ENCODE assay signal across 12 mouse cellular contexts in the genomic region with DNA sequence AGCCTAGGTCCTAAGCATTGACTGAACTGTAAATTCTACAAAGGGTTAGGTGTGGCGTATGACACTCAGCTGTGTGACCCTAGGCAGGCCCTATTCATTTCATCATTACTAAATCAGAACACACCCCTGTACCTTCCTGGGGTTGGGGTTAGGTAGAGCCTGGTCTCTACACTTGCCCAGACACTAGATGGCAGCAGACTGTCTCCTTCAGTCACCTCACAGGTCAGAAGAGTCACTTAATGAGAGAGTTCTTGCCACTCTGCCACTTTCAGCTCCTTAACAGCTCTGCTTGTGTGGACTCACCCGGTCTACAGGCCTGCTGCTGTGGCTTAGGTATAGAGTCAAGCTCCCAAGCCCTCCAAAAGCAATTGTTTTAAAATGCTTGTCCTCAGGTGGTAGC. TPM values are rescaled to one million over a fixed set of nuclear protein-coding genes. Genes with fewer than 3 reads are reported as not detected.
DNase-seq lines count a peak whose midpoint lies in the region; ATAC-seq and TF ChIP-seq lines count a peak whose summit lies in the region.
"Had no signal": no experiment of that assay in that cellular context is flagged by ENCODE, and none has a peak within 500 bp of the region (broad histone marks: within the 10 kb centered on the region; RNA-seq: fewer than 3 reads in every experiment).

No protein-coding gene starts in this region.

- H3K27ac ChIP-seq in liver, postnatal 0 days (ENCODE audit: low read depth): no peak overlapping the region
- no peak overlapping the region for H3K27ac ChIP-seq in intestine, embryonic 16.5 days (ENCODE audit: low read length)
- H3K27ac ChIP-seq in midbrain, embryonic 16.5 days (ENCODE audit: low read length): no peak overlapping the region
- H3K27ac ChIP-seq: heart, embryonic 13.5 days had no signal

- peak; percentile 71 for TF ChIP-seq CTCF in liver, postnatal 0 days (IDR thresholded peaks at IDR 0.05; ENCODE audit: low read depth)

- DNase-seq in cerebellum, adult 9-10 months: peak; percentile 42
- no peak for DNase-seq in cerebellum, postnatal 14 days
- DNase-seq in liver, postnatal 0 days: no peak
- DNase-seq in liver: no peak
- peak; percentile 62 for DNase-seq in thymus, postnatal 25 days
- no peak for DNase-seq in left cerebral cortex, adult 11 months (ENCODE audit: low spot score)
- DNase-seq: embryo, embryonic 11 days had no signal

- H3K4me1 ChIP-seq in liver, postnatal 0 days (ENCODE audit: insufficient read depth): no peaks in the 10 kb centered on the region
- H3K4me1 ChIP-seq in intestine, embryonic 16.5 days (ENCODE audit: control insufficient read depth, insufficient read depth, low read length): no peaks in the 10 kb centered on the region
- H3K4me1 ChIP-seq in midbrain, embryonic 16.5 days (ENCODE audit: control insufficient read depth, insufficient read depth, low read length): peaks cover 8% of the 10 kb centered on the region; the same call in 1 of the 2 replicates

- peaks cover 7% of the 10 kb centered on the region for H3K36me3 ChIP-seq in liver, postnatal 0 days (replicated peaks; ENCODE audit: insufficient read depth, low read length)
- H3K36me3 ChIP-seq in intestine, embryonic 16.5 days (ENCODE audit: control insufficient read depth, insufficient read depth, low read length): 0 out of 2 replicates have a peak, but pooled peaks cover 1% of the 10 kb centered on the region
- H3K36me3 ChIP-seq in midbrain, embryonic 16.5 days (ENCODE audit: control insufficient read depth, insufficient read depth, low read length): no peaks in the 10 kb centered on the region
- H3K36me3 ChIP-seq: G1E had no signal

- 0 out of 2 replicates have a peak, but pooled peaks have one; percentile 31 for ATAC-seq in liver, postnatal 0 days
- peak; percentile 46; the same call in 1 of the 2 replicates for ATAC-seq in intestine, embryonic 16.5 days
- no peak for ATAC-seq in midbrain, embryonic 16.5 days

- no peak for TF ChIP-seq EP300 in liver, postnatal 0 days (IDR thresholded peaks at IDR 0.05; ENCODE audit: low read depth)

- H3K9me3 ChIP-seq in liver, postnatal 0 days (ENCODE audit: low read length): no peaks in the 10 kb centered on the region
- H3K9me3 ChIP-seq in intestine, embryonic 16.5 days (ENCODE audit: control insufficient read depth, low read length): no peaks in the 10 kb centered on the region
- no peaks in the 10 kb centered on the region for H3K9me3 ChIP-seq in midbrain, embryonic 16.5 days (replicated peaks; ENCODE audit: control insufficient read depth, low read length, poor library complexity, severe bottlenecking)
- H3K9me3 ChIP-seq: heart, embryonic 13.5 days had no signal

- H3K27me3 ChIP-seq in liver, postnatal 0 days (ENCODE audit: insufficient read depth, low read length): no peaks in the 10 kb centered on the region
- H3K27me3 ChIP-seq in intestine, embryonic 16.5 days (replicated peaks; ENCODE audit: control insufficient read depth, insufficient read depth, low read length): no peaks in the 10 kb centered on the region
- H3K27me3 ChIP-seq in midbrain, embryonic 16.5 days (ENCODE audit: control insufficient read depth, insufficient read depth, low read depth, low read length): no peaks in the 10 kb centered on the region; the same call in 1 of the 2 replicates
- H3K27me3 ChIP-seq: heart, embryonic 13.5 days had no signal

- H3K4me2 ChIP-seq in liver, postnatal 0 days (ENCODE audit: low read depth, low read length): no peak overlapping the region
- H3K4me2 ChIP-seq in intestine, embryonic 16.5 days (ENCODE audit: low read depth, low read length): no peak overlapping the region
- no peak overlapping the region for H3K4me2 ChIP-seq in midbrain, embryonic 16.5 days (ENCODE audit: low read length)
- H3K4me2 ChIP-seq: heart, embryonic 13.5 days had no signal

- no peak overlapping the region for H3K9ac ChIP-seq in liver, postnatal 0 days (replicated peaks)
- H3K9ac ChIP-seq in intestine, embryonic 16.5 days (ENCODE audit: low read depth, low read length): no peak overlapping the region
- no peak overlapping the region for H3K9ac ChIP-seq in midbrain, embryonic 16.5 days (ENCODE audit: low read depth, low read length)
- H3K9ac ChIP-seq: heart, embryonic 13.5 days had no signal

- H3K4me3 ChIP-seq in liver, postnatal 0 days (ENCODE audit: low read depth, low read length): no peak overlapping the region
- H3K4me3 ChIP-seq in intestine, embryonic 16.5 days (ENCODE audit: low read length): no peak overlapping the region
- no peak overlapping the region for H3K4me3 ChIP-seq in midbrain, embryonic 16.5 days (ENCODE audit: low read depth, low read length)
- H3K4me3 ChIP-seq: heart, embryonic 13.5 days had no signal

- 69% methylated on average over 2 of the region's 2 CpGs for WGBS in liver, postnatal 0 days (ENCODE audit: insufficient replicate concordance)
- WGBS in intestine, embryonic 16.5 days: 80% methylated on average over 2 of the region's 2 CpGs
- WGBS in midbrain, embryonic 16.5 days: 88% methylated on average over 2 of the region's 2 CpGs

RNA-seq across cellular contexts. Expression of gene Gm37419, which starts 25.9 kb away (rescaled TPM):
- not detected in 2 replicates for polyA plus RNA-seq in liver, postnatal 0 days (2015; fragmentation: Nextera tagmentation; extraction: Ambion mirVana)
- not detected in 2 replicates for polyA plus RNA-seq in intestine, embryonic 16.5 days (2015; fragmentation: Nextera tagmentation; extraction: Ambion mirVana)
- polyA plus RNA-seq in midbrain, embryonic 16.5 days (2015; fragmentation: Nextera tagmentation; extraction: Ambion mirVana): not detected in 2 replicates
- polyA plus RNA-seq: G1E; heart, embryonic 13.5 days; liver, embryonic 16.5 days had no signal

RNA-seq across cellular contexts. Expression of gene Bcl6, which starts 26.3 kb away (rescaled TPM):
- 0.46 and 0.69 TPM in 2 replicates for polyA plus RNA-seq in liver, postnatal 0 days (2015; fragmentation: Nextera tagmentation; extraction: Ambion mirVana)
- 1.2 TPM in 2 replicates for polyA plus RNA-seq in intestine, embryonic 16.5 days (2015; fragmentation: Nextera tagmentation; extraction: Ambion mirVana)
- polyA plus RNA-seq in midbrain, embryonic 16.5 days (2015; fragmentation: Nextera tagmentation; extraction: Ambion mirVana): 0.31 and 0.60 TPM in 2 replicates
- polyA plus RNA-seq: G1E had no signal

RNA-seq across cellular contexts. Expression of gene Rtp2, which starts 30.2 kb away (rescaled TPM):
- polyA plus RNA-seq in liver, postnatal 0 days (2015; fragmentation: Nextera tagmentation; extraction: Ambion mirVana): not detected in 2 replicates
- not detected in 2 replicates for polyA plus RNA-seq in intestine, embryonic 16.5 days (2015; fragmentation: Nextera tagmentation; extraction: Ambion mirVana)
- 0.11 and 0.34 TPM in 2 replicates for polyA plus RNA-seq in midbrain, embryonic 16.5 days (2015; fragmentation: Nextera tagmentation; extraction: Ambion mirVana)
- polyA plus RNA-seq: G1E; heart, embryonic 13.5 days; liver, embryonic 16.5 days had no signal

Comparison
In these comparisons a context has a peak if more than half of its experiments do, and no peak if none do; other contexts are left out.
1. DNase-seq: peak in cerebellum, adult 9-10 months (single experiment) and thymus, postnatal 25 days (single experiment); none in cerebellum, postnatal 14 days (0 of 2), liver, postnatal 0 days (single experiment), liver (single experiment) and left cerebral cortex, adult 11 months (single experiment).